Mouse (Mus musculus) embryonic facial prominence, embryonic 13.5 days (tissue): ENCODE results near the gene Ppia. TPM values are rescaled to one million over a fixed set of nuclear protein-coding genes. Genes with fewer than 3 reads are reported as not detected.
"Not testable (repeated sequence)": the region's sequence is repeated elsewhere in the genome, so short reads cannot be mapped to it uniquely, and the experiment has no call there.

ENCODE experiments used
- ATAC-seq: fragments of 200-750 bp; cut with Nextera tagmentation; 2 replicates; pipeline ENCODE4 v1.8.0; 2017; ENCODE audit warnings: low read depth; ENCODE audit not compliant: insufficient number of reproducible peaks, insufficient read depth, low FRiP score, low TSS enrichment
- H3K27ac ChIP-seq: fragments of 300-500 bp; sonication (generic); 2 replicates; pipeline ENCODE4 v1.5.1; 2015; ENCODE audit warnings: moderate library complexity, mild to moderate bottlenecking, inconsistent platforms
- H3K27me3 ChIP-seq: fragments of 300-500 bp; sonication (generic); 2 replicates; pipeline ENCODE4 v1.6.1; 2015; ENCODE audit warnings: mild to moderate bottlenecking, inconsistent platforms
- H3K36me3 ChIP-seq: fragments of 300-500 bp; sonication (generic); 2 replicates; pipeline ENCODE4 v1.6.1; 2015; ENCODE audit warnings: mild to moderate bottlenecking, inconsistent platforms
- H3K4me1 ChIP-seq: fragments of 300-500 bp; sonication (generic); 2 replicates; pipeline ENCODE4 v1.6.1; 2015; ENCODE audit warnings: inconsistent platforms
- H3K4me2 ChIP-seq: fragments of 300-500 bp; sonication (generic); 2 replicates; pipeline ENCODE4 v1.6.1; 2015; ENCODE audit warnings: moderate library complexity, mild to moderate bottlenecking, inconsistent platforms
- H3K4me3 ChIP-seq: fragments of 300-500 bp; sonication (generic); 2 replicates; pipeline ENCODE4 v1.5.1; 2015; ENCODE audit warnings: mild to moderate bottlenecking, inconsistent platforms
- H3K9ac ChIP-seq: fragments of 300-500 bp; sonication (generic); 2 replicates; pipeline ENCODE4 v1.6.1; 2015; ENCODE audit warnings: mild to moderate bottlenecking, inconsistent platforms
- H3K9me3 ChIP-seq: fragments of 300-500 bp; sonication (generic); 2 replicates; pipeline ENCODE4 v1.6.1; 2016; ENCODE audit warnings: inconsistent platforms
- WGBS: fragments of 180-500 bp; shearing (Covaris S2); methylation state at CpG from one replicate; pipeline ENCODE4 v1.1.7; 2015; ENCODE audit warnings: mixed read lengths; 5-methylcytosine and 5-hydroxymethylcytosine counted together
- polyA plus RNA-seq: library from polyadenylated mRNA; unstranded; fragments of >200 nt; fragmentation: Nextera tagmentation; extraction: Ambion mirVana; gene quantifications from 2 replicates; pipeline ENCODE4 v1.2.1, GENCODE M21; 2015

Ppia gene
- polyA plus RNA-seq, 1 experiment from 2014 or later = 5,388 TPM

DNA sequence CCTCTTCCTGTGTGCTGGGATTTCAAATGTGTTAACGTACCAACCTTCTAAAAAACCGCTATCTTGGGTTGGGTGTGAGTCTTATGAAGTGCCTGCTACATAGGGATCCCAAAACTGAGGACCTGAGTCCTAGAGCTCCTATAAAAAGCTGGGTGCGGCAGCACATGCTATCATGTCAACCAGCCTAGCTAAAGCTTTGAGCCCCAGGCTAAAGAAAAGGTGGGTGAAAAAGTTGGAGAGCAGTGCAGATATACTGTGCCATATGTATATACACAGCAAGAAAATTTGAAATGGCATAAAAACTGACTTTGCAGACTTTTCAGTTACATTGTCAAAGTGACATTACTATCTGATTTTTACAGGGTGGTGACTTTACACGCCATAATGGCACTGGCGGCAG is 3.5 kb downstream of the Ppia start:
- peak overlapping the region; percentile 0; the same call in 1 of the 2 replicates for H3K4me3 ChIP-seq
- peak overlapping the region; percentile 91 for H3K4me2 ChIP-seq

DNA sequence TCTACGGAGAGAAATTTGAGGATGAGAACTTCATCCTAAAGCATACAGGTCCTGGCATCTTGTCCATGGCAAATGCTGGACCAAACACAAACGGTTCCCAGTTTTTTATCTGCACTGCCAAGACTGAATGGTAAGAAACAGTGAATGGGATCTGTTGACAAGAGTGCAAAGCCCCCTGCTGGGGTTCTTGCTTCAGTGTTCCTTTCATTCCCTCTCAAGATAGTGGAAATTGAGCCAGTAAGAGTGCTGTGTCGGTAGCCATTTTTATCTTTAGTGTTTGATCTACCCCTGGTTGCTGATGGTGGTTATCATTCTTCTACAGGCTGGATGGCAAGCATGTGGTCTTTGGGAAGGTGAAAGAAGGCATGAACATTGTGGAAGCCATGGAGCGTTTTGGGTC is 3.9 kb downstream of the Ppia start:
- H3K27me3 ChIP-seq, H3K27ac ChIP-seq, H3K9me3 ChIP-seq, H3K9ac ChIP-seq, H3K4me3 ChIP-seq, ATAC-seq, H3K4me2 ChIP-seq: not testable (repeated sequence)
- Histone ChIP-seq H3K36me3 (peaks cover 46% of the 10 kb centered on the region), H3K4me1 (peaks cover 20% of the 10 kb centered on the region)
- WGBS = 76% methylated on average over 4 of the region's 4 CpGs

More for the DNA sequence above, 3.5 kb downstream of the Ppia start:
- Histone ChIP-seq H3K9ac (0 out of 2 replicates have a peak overlapping the region, but pooled peaks have one; percentile 11), H3K4me1 (peaks cover 22% of the 10 kb centered on the region), H3K36me3 (peaks cover 43% of the 10 kb centered on the region), H3K9me3 (no peaks in the 10 kb centered on the region), H3K27me3 (no peaks in the 10 kb centered on the region), H3K27ac (no peak overlapping the region)
- ATAC-seq = no peak
- WGBS = 85% methylated on average over 5 of the region's 5 CpGs

DNA sequence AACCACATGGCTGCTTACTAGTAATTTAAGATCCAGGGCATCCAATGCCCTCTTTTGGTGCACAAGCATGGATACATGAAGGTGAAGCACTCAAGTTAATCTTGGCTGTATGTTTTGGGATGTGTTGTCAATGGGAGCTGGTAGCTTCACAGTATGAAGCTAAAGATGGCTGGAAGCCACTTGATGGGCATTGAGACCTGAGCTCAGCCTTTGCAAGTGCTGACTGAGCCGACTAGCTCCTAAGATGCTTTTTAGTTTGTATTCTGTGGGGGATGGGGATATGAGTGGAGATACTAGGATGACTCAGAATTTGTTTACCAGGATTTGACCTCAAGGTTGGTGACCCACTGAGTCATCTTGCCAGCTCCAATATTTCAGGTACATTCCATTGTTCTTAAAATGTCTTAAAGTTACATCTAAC is 5.0 kb downstream of the Ppia start:
- 28% methylated on average over 1 of the region's 1 CpGs for WGBS
- Histone ChIP-seq H3K9me3 (no peaks in the 10 kb centered on the region), H3K27me3 (no peaks in the 10 kb centered on the region), H3K4me2 (no peak overlapping the region), H3K4me1 (peaks cover 12% of the 10 kb centered on the region; the same call in 1 of the 2 replicates), H3K36me3 (peaks cover 55% of the 10 kb centered on the region), H3K9ac (no peak overlapping the region), H3K4me3 (no peak overlapping the region), H3K27ac (no peak overlapping the region)
- ATAC-seq = no peak

DNA sequence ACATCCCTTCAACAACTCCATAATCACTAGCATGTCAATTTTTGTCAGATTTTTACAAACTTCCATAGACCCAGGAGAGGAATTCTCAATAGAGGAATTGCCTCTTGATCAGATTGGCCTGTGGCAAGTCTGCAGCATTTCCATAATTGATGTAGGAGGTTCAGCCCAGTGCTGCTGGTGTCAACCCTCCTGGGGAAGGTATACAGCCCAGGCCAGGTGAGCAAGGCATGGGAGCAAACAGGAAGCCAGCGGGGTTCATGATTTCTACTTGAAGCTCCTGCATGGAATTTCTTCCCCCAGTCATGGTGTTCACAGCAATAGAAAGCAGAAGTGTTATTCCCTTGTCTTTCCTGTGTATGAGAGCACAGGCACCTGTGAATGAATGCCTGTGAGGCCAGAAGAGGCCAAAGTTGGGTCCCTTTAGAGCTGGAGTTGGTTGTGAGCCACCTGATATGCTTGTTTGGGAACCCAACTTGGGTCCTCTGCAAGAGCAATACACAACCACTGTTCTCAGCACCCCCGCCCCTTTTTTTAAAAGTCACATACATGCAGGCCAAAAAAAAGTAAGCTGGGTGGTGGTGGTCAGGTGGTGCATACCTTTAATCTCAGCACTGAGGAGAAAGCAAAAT is 5.6 kb downstream of the Ppia start:
- no peaks in the 10 kb centered on the region for H3K9me3 ChIP-seq
- no peak overlapping the region for H3K4me2 ChIP-seq
- H3K27ac ChIP-seq = 0 out of 2 replicates have a peak overlapping the region, but pooled peaks have one; percentile 12
- ATAC-seq = no peak
- no peaks in the 10 kb centered on the region for H3K27me3 ChIP-seq
- peaks cover 58% of the 10 kb centered on the region for H3K36me3 ChIP-seq
- H3K4me3 ChIP-seq = no peak overlapping the region
- H3K4me1 ChIP-seq = peaks cover 12% of the 10 kb centered on the region; the same call in 1 of the 2 replicates
- H3K9ac ChIP-seq = no peak overlapping the region
- WGBS = 71% methylated on average over 2 of the region's 2 CpGs

DNA sequence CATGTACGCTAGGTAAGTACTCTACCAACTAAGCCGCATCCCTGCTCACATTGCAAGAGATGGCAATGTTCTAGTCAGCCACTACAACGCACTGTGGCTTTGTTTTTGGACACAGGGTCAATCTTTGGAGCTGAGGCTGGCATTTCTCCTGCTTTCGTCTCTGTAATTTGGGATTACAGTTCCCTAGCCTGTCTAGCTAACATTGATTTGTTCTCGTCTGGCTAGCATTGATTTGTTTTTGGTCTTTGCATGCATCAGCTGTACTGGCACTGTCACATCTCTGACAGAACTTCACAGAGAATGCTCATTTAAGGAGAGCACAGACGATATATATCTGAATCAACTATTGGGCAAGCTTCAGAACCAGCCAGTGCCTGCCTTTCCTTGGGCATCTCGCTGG is 14.9 kb downstream of the Ppia start:
- Histone ChIP-seq H3K9ac (no peak overlapping the region), H3K4me3 (no peak overlapping the region), H3K27ac (no peak overlapping the region), H3K9me3 (no peaks in the 10 kb centered on the region), H3K4me1 (no peaks in the 10 kb centered on the region), H3K4me2 (no peak overlapping the region), H3K27me3 (no peaks in the 10 kb centered on the region), H3K36me3 (peaks cover 95% of the 10 kb centered on the region)
- 91% methylated on average over 7 of the region's 7 CpGs for WGBS
- no peak for ATAC-seq

DNA sequence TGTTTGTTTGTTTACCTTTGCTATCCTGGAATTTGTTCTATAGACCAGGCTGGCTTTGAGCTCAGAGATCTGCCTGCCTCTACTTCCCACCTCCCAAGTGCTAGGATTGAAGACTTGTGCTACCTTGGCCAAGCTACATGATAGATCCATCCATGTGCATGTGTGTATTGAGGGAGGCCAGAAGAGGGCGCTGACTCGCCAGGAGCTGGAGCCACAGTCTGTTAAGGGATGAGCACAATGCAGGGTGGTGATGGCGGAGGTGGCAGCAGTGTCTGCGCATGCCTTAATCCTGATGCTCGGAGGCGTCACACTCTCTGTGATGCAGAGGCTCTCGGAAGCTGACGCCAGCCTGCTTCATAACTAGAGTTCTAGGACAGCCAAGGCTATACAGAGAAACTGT is 21.2 kb downstream of the Ppia start:
- no peak for ATAC-seq
- no peak overlapping the region for H3K9ac ChIP-seq
- H3K9me3 ChIP-seq = no peaks in the 10 kb centered on the region; the same call in 1 of the 2 replicates
- no peak overlapping the region for H3K4me3 ChIP-seq
- H3K36me3 ChIP-seq = peaks cover 78% of the 10 kb centered on the region
- H3K4me1 ChIP-seq = no peaks in the 10 kb centered on the region
- H3K4me2 ChIP-seq = no peak overlapping the region
- H3K27ac ChIP-seq = no peak overlapping the region
- 74% methylated on average over 8 of the region's 8 CpGs for WGBS
- H3K27me3 ChIP-seq = no peaks in the 10 kb centered on the region

DNA sequence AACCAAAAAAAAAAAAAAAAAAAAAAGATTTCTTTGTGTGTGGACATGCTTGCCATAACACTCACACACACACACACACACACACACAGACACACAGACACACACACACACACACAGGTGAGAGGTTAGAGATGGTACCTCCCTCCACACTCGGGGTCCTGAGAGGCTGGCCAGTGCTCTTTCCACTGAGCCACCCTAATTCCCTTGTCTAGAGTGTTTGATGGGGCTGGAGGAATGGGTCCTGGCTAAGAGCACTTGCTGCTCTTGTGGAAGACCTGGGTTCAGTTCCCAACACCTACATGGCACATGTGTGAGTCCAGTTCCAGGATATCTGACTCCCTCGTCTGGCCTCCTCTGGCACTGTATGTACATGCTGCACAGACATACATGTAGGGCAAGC is 22.4 kb downstream of the Ppia start:
- no peaks in the 10 kb centered on the region; the same call in 1 of the 2 replicates for H3K9me3 ChIP-seq
- no peaks in the 10 kb centered on the region for H3K27me3 ChIP-seq
- ATAC-seq = no peak
- no peak overlapping the region for H3K4me3 ChIP-seq
- H3K9ac ChIP-seq = no peak overlapping the region
- WGBS = 93% methylated on average over 2 of the region's 2 CpGs
- no peak overlapping the region for H3K27ac ChIP-seq
- H3K4me1 ChIP-seq = 0 out of 2 replicates have a peak, but pooled peaks cover 2% of the 10 kb centered on the region
- no peak overlapping the region for H3K4me2 ChIP-seq
- peaks cover 67% of the 10 kb centered on the region for H3K36me3 ChIP-seq

DNA sequence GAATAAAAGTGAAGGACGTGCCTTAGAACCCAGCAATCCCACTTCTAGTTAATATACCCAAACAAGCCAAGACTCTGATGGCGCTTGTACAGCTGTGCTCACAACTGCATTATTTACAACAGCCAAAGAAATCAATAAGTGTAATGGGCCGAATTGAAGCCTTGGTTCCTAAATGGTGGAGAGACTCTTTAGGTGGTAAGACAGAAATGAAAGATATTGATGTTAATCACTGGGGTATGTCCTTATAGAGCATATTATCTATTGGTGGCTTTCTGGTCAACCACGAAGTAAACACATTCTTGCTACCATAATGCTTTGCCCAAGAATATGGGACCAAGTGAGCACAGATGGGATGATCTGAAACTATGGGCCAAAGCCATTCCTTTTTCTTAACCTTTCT is 24.9 kb downstream of the Ppia start:
- H3K9ac ChIP-seq = no peak overlapping the region
- no peaks in the 10 kb centered on the region for H3K27me3 ChIP-seq
- H3K36me3 ChIP-seq = peaks cover 43% of the 10 kb centered on the region
- no peak for ATAC-seq
- H3K4me3 ChIP-seq = no peak overlapping the region
- no peak overlapping the region for H3K4me2 ChIP-seq
- peaks cover 7% of the 10 kb centered on the region for H3K4me1 ChIP-seq
- 95% methylated on average over 4 of the region's 4 CpGs for WGBS
- no peaks in the 10 kb centered on the region; the same call in 1 of the 2 replicates for H3K9me3 ChIP-seq
- no peak overlapping the region for H3K27ac ChIP-seq

DNA sequence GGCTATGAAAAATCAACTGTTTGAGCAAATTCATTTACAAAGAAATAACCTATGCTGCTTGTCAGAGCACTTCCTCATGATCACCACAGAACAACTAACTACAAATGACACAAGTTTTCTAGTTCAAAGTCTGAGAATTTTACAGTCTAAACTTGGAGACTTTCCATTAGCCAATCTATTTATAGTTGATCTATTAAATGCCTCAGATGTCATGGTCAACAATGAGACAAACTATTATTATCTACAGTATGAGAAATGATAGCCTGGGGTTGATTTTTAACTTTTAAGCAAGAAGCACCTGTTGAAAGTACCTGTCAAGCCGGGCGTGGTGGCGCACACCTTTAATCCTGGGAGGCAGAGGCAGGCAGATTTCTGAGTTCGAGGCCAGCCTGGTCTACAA is 27.3 kb downstream of the Ppia start:
- ATAC-seq = no peak
- Histone ChIP-seq H3K9ac (no peak overlapping the region), H3K4me3 (no peak overlapping the region)

DNA sequence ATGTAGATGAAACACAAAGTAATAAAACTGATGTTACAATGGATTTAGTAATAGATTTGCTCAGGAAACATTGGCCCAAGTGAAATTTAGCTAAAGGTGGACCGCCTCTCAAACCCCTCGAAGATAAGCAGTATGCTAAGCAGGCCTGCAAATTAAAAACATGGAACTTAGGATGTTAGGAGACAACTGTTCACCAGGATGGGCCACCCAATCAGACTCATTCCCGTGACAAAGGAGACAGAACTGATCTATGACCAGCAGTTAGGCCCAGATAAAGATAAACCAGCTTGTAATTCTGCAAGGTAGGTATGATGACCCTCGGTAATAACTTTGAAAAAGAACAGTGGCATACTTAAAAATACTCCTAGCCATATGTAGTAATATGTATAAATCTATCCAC is 27.9 kb downstream of the Ppia start:
- peak overlapping the region; percentile 94; the same call in 1 of the 2 replicates for H3K27ac ChIP-seq
- no peak for ATAC-seq
- H3K4me1 ChIP-seq = peaks cover 7% of the 10 kb centered on the region
- no peaks in the 10 kb centered on the region for H3K27me3 ChIP-seq
- H3K4me3 ChIP-seq = peak overlapping the region; percentile 66
- H3K36me3 ChIP-seq = peaks cover 16% of the 10 kb centered on the region
- 57% methylated on average over 4 of the region's 4 CpGs for WGBS
- peak overlapping the region; percentile 71 for H3K4me2 ChIP-seq
- peak overlapping the region; percentile 86 for H3K9ac ChIP-seq
- no peaks in the 10 kb centered on the region; the same call in 1 of the 2 replicates for H3K9me3 ChIP-seq

More for the DNA sequence above, 27.3 kb downstream of the Ppia start:
- Histone ChIP-seq H3K27ac (no peak overlapping the region), H3K9me3 (no peaks in the 10 kb centered on the region; the same call in 1 of the 2 replicates), H3K36me3 (peaks cover 22% of the 10 kb centered on the region), H3K27me3 (no peaks in the 10 kb centered on the region), H3K4me2 (peak overlapping the region; percentile 71; the same call in 1 of the 2 replicates), H3K4me1 (peaks cover 7% of the 10 kb centered on the region)
- WGBS = 98% methylated on average over 4 of the region's 4 CpGs

DNA sequence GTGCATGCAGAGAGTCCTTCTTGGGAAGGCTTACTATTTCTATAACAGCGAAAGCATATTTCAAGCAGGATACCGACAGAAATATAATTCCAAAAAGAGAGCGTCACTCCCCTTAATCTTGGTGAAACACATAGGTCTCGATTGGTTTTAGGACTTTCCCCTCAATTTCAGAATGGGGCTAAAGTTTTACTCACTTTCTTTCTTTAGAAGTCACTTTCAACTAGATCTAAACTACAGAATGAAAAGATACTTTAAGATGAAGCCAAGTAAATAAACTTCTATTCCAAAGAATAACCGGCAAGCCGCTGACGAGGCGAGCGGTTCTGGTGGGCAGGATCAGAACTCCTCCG is 28.5 kb downstream of the Ppia start:
- H3K36me3 ChIP-seq = peaks cover 11% of the 10 kb centered on the region
- H3K9me3 ChIP-seq = no peaks in the 10 kb centered on the region; the same call in 1 of the 2 replicates
- H3K4me2 ChIP-seq = peak overlapping the region; percentile 71
- H3K4me3 ChIP-seq = peak overlapping the region; percentile 66
- peak overlapping the region; percentile 94 for H3K27ac ChIP-seq
- H3K4me1 ChIP-seq = peaks cover 7% of the 10 kb centered on the region
- H3K9ac ChIP-seq = peak overlapping the region; percentile 86
- no peak for ATAC-seq
- H3K27me3 ChIP-seq = no peaks in the 10 kb centered on the region
- under 1% methylated on average over 10 of the region's 10 CpGs for WGBS
